Mouse (Mus musculus) retina, postnatal 1 day (tissue): ENCODE results near the gene Gsdma3.
A peak's percentile ranks its signal among the peaks of the same experiment; 100 is the strongest.
"Not testable (repeated sequence)": the region's sequence is repeated elsewhere in the genome, so short reads cannot be mapped to it uniquely, and the experiment has no call there.

Experiments
- DNase-seq: peaks from one replicate; pipeline ENCODE4 v3.0.0-alpha.2; 2012

Gsdma3 gene

DNA sequence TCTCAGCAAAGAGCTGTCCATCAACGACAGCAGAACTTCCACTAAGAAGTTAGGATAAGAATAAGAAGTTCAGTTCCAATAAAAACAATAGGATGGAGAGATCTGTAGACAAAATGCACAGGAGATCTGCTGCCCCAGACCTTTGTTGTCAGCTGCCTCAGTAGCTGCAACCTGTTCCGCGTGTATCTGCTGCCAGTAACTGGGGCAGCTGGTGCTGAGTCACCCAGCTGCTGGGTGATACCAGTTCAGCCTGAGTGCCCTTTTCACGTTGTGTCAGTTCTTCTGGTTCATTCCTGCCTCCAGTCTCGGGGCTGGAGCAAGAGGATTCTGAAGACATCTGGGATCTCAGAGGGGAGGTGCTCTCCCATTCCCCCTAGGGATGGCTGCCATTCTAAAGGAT is 45.7 kb downstream of the Gsdma3 start:
- DNase-seq = peak; percentile 18

DNA sequence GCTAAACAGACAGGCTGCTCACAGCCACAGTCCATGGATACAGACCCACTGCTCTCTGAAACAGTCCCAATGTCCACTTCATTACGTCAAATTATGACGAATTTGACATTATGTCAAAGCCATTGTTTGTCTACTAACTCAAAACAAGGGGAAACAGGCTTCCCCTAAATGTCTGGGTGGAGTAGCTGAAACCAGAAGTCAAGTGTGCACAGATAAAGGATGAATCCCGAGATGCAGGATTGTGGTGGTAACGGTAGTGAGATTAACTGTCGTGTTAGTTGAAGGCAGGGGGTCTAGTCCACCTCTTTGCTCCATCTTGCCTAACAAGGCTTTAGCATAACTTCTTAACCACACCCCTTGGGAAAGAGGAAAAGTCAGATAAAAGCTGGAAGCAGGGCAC is 46.3 kb downstream of the Gsdma3 start:
- DNase-seq = no peak

DNA sequence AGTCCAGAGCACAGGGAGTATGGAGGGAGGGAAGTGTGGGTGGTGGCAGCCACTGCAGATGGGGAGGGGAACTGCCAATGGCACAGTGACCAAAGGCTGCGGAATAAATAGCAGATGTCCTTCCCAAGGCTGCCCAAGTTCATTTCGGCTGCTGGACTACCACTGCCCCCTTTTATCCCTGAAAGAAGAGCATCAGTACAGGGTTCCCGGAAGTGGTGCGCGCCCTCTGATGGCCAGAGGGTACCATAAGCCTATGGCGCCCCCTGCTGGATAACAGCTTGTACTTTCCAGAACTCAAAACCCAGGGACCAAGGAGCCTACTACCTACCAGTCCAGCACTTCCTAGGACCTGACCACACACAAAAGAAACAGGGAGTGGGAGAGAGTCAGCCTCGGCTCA is 47.0 kb downstream of the Gsdma3 start:
- DNase-seq = peak; percentile 85

DNA sequence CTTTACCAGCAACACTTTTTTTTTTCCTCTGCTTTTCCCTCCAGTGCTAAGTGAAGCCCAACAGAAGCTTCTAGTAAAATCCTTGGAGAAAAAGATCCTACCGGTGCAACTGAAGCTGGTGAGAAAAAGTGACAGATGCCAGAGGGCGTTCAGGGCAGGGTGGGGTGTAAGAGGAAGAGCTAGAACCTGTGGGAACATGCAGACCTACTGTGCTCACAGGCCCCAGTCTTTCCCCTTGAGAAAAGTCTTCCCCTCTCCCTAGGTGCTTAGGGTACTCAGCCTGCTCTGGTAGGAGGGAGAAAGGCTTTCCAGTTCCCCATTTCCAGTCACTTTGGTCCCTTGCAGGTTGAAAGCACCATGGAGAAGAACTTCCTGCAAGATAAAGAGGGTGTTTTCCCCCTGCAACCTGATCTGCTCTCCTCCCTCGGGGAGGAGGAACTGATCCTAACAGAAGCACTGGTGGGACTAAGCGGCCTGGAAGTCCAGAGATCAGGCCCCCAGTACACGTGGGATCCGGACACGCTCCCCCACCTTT is 49.7 kb downstream of the Gsdma3 start:
- DNase-seq = no peak

DNA sequence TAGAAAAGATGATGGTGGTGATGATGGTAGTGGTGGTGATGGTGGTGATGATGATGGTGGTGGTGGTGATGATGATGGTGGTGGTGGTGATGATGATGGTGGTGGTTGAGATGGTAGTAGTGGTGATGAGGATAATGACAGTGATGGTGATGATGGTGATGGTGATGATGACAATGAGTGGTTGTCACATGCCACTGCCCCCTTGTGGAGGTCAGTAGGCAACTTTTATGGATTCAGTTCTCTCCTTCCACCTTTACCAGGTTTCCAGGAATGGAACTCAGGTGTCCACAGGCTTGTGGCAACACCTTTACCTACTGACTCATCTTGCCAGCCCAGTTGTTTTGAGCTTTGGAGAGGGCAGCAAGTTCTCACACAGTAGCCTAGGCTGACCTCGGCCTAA is 53.9 kb downstream of the Gsdma3 start:
- no peak for DNase-seq

DNA sequence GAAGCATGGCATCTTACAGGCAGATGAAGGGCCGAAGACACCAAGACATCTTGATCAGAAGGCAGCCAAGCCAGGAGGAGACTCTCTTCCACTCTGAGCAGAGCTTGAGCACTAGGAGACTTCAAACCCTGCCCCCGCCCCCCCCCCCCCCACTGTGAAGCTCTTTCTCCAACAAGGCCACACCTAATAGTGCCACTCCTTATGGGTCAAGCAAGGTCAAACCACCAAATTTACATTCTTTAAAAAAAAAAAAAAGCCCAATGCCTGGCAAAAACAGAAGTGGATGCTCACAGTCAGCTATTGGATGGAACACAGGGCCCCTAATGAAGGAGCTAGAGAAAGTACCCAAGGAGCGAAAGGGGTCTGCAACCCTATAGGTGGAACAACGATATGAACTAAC is 54.4 kb downstream of the Gsdma3 start:
- not testable (repeated sequence) for DNase-seq

DNA sequence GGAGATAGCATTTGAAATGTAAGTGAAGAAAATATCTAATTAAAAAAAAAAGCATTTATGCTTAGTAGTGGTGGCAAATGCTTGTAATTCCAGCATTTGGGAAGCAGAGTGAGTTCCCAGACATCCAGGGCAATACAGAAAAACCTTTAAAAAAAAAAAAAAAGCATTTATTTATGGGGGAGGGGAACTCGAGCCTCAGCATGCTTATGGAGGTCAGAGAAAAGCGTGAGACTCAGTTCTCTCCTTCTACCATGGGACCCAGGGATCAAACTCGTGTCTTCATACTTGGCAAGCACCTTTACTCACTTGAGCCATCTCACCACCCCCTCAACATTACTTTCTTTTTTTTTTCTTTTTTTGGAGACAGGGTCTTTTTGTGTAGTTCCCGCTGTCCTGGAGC is 55.0 kb downstream of the Gsdma3 start:
- DNase-seq = no peak

DNA sequence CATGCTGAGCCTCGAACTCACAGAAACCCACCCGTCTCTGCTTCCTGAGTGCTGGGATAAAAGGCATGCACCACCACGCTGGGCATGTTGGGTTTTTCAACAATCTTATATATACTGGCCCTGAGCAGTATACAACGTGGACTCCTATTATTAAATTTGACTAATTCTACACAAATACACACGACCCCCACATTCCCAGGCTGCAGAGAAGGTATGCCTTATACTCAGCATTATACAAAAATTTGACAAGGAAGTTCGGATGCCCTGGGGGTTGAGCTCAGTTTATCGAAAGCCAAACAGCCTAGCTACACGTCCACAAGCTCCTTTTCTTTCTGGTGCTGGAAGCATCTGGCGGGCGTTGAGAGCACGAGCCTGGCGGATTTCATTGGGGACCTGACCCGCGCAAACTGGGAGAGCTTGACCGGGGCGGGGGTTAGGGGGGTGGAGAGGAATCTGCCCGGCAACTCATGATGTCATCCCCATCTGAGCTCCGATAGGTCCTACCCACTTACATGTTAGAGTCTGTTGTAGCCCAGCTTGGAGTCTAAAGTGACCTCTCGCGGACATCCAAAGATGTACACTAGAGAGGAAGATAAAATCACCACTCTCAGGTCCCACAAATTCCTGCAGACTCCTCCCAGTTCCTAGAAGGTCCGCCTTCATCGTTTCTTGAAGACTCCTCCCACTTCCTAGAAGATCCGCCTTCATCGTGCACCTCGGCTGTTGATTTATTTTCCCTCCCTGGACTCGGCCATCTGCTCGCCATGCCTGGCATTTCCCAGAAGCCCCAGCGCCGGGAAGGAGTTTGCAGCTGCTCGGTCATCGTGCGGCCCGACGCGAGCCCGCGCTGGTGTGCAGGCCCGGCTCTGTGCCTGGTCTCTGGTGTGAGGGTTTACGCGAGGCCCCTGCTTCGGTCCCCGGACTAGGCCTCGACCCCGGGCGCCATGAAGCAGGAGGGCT is 55.9 kb downstream of the Gsdma3 start, which contains the start of gene Psmd3:
Psmd3 (plus strand) TSS at position 769 of the 960 bp plus-strand sequence.
- peak; percentile 100 for DNase-seq

DNA sequence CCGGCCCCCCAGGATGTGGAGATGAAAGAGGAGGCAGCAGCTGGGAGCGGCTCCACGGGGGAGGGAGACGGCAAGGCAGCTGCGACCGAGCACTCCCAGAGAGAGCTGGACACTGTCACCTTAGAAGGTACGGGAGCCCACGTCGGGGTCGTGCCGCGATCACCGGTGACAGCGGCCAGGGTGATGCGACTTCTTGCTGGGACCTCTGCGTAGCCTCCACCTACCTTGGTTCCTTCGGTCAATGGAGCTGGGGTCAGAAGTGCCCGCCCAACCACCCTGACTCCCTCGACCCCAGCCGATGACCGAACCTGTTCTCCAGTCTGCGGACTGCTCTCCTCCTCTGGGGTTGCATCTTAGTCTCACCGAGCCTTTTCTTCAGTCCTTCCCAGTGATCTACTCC is 56.7 kb downstream of the Gsdma3 start:
- DNase-seq = no peak

DNA sequence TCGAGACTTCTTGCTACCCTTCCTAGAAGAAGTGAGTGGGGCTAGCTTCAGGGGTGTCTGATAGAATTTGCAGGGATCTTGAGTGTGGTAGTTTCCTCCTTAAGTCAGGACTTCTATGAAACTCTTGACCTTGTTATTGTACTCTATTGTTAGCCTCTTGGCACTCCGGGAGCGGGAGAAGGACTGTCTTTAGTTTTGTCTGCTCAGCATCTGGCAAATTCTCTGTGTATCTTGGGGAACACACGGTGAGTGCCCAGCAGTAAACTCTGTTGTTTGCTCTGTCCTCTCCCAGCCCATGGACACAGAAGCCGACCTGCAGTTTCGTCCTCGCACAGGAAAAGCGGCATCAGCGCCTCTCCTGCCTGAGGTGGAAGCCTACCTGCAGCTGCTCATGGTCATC is 59.5 kb downstream of the Gsdma3 start:
- DNase-seq = no peak

DNA sequence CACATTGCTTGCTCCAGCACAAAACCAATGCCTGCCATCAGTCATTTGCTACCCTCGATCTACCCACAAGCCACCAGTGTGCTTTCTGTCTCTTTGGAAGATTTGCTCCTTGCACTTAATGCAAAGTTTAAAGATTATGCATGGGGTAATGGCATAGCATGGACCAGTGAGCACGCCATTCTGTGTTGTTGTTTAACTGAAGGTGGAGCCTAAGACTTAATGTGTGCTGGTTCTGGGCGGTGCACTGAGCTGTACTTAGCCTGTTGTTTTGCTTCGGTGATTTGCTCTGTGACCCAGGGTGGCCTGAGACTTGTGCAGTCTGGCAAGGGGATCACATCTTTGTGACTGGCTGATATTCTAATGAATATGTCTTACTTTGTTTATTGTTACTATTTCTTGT is 60.8 kb downstream of the Gsdma3 start:
- DNase-seq = no peak
